Mouse (Mus musculus) liver, embryonic 14.5 days (tissue): Measurements from ENCODE around the gene Cmtm5.

Experiments
- CTCF ChIP-seq: IDR thresholded peaks from 2 replicates; pipeline ENCODE4 v1.5.1; 2016; ENCODE audit warnings: antibody characterized with exemption, low read depth, control low read depth
- EP300 ChIP-seq: IDR thresholded peaks from 2 replicates; pipeline ENCODE4 v1.6.1; 2016; ENCODE audit warnings: antibody characterized with exemption, low read depth

- TF ChIP-seq CTCF (no peak), EP300 (no peak)
Measured at GRCm38 (mm10) chr14:54967874-54968273, 31.8 kb downstream of the Cmtm5 start.
